Mouse (Mus musculus) ovary, postnatal 36 days (tissue): Measurements from ENCODE around the gene Cep135.
A peak's percentile ranks its signal among the peaks of the same experiment; 100 is the strongest.

ENCODE experiments used
- DNase-seq: peaks from one replicate; pipeline ENCODE4 v3.0.0; 2022; ENCODE audit warnings: low spot score, mixed read lengths

The Cep135 gene

GRCm38 (mm10) chr5:76645091-76645868 is 56.8 kb downstream of the Cep135 start:
- no peak for DNase-seq

- no peak for DNase-seq
Measured at GRCm38 (mm10) chr5:76649897-76650296, 61.4 kb downstream of the Cep135 start.

GRCm38 (mm10) chr5:76651151-76651725 is 62.7 kb downstream of the Cep135 start:
- no peak for DNase-seq

- no peak for DNase-seq
Measured at GRCm38 (mm10) chr5:76656212-76656611, 67.7 kb downstream of the Cep135 start, which contains the start of gene C530008M17Rik. Gene C530008M17Rik (plus strand): TSS chr5:76656512.

GRCm38 (mm10) chr5:76657245-76658083 is 69.0 kb downstream of the Cep135 start:
- DNase-seq: peak; percentile 75

- DNase-seq: peak; percentile 44
Measured at GRCm38 (mm10) chr5:76658084-76658934, 69.8 kb downstream of the Cep135 start.

GRCm38 (mm10) chr5:76659958-76660635 is 71.6 kb downstream of the Cep135 start:
- no peak for DNase-seq

GRCm38 (mm10) chr5:76661310-76661709 is 72.8 kb downstream of the Cep135 start:
- no peak for DNase-seq

- no peak for DNase-seq
Measured at GRCm38 (mm10) chr5:76664936-76665335, 76.4 kb downstream of the Cep135 start.

GRCm38 (mm10) chr5:76665421-76665820 is 76.9 kb downstream of the Cep135 start:
- no peak for DNase-seq

- no peak for DNase-seq
Measured at GRCm38 (mm10) chr5:76666026-76666756, 77.7 kb downstream of the Cep135 start.

GRCm38 (mm10) chr5:76668118-76668517 is 79.6 kb downstream of the Cep135 start:
- no peak for DNase-seq

- DNase-seq: no peak
Measured at GRCm38 (mm10) chr5:76668547-76668946, 80.0 kb downstream of the Cep135 start.

GRCm38 (mm10) chr5:76670183-76670582 is 81.7 kb downstream of the Cep135 start:
- no peak for DNase-seq

- DNase-seq: no peak
Measured at GRCm38 (mm10) chr5:76674022-76674653, 85.6 kb downstream of the Cep135 start.

GRCm38 (mm10) chr5:76675369-76675768 is 86.9 kb downstream of the Cep135 start:
- DNase-seq: no peak

GRCm38 (mm10) chr5:76680959-76681358 is 92.5 kb downstream of the Cep135 start:
- DNase-seq: no peak

GRCm38 (mm10) chr5:76681895-76682656 is 93.6 kb downstream of the Cep135 start:
- no peak for DNase-seq

GRCm38 (mm10) chr5:76683455-76683854 is 95.0 kb downstream of the Cep135 start:
- no peak for DNase-seq
